Mouse (Mus musculus) intestine, embryonic 15.5 days (tissue): ENCODE measurements around the gene Ctf1. TPM values are rescaled to one million over a fixed set of nuclear protein-coding genes. Genes with fewer than 3 reads are reported as not detected.
A peak's percentile ranks its signal among the peaks of the same experiment; 100 is the strongest.

Experiments
- ATAC-seq: fragments of 200-750 bp; cut with Nextera tagmentation; 2 replicates; pipeline ENCODE4 v1.8.0; 2017; ENCODE audit warnings: moderate TSS enrichment, moderate library complexity
- H3K27ac ChIP-seq: fragments of 300-500 bp; sonication (generic); 2 replicates; pipeline ENCODE4 v1.5.1; 2015; ENCODE audit warnings: mild to moderate bottlenecking, inconsistent platforms
- H3K27me3 ChIP-seq: fragments of 300-500 bp; sonication (generic); replicated peaks from 2 replicates; pipeline ENCODE4 v1.6.1; 2015; ENCODE audit warnings: inconsistent platforms
- H3K36me3 ChIP-seq: fragments of 300-500 bp; sonication (generic); 2 replicates; pipeline ENCODE4 v1.6.1; 2015; ENCODE audit warnings: inconsistent platforms
- H3K4me1 ChIP-seq: fragments of 300-500 bp; sonication (generic); replicated peaks from 2 replicates; pipeline ENCODE4 v1.6.1; 2015; ENCODE audit warnings: inconsistent platforms
- H3K4me2 ChIP-seq: fragments of 300-500 bp; sonication (generic); replicated peaks from 2 replicates; pipeline ENCODE4 v1.6.1; 2015; ENCODE audit warnings: mild to moderate bottlenecking, inconsistent platforms
- H3K4me3 ChIP-seq: fragments of 300-500 bp; sonication (generic); replicated peaks from 2 replicates; pipeline ENCODE4 v1.5.1; 2015; ENCODE audit warnings: inconsistent platforms
- H3K9ac ChIP-seq: fragments of 300-500 bp; sonication (generic); 2 replicates; pipeline ENCODE4 v1.6.1; 2015; ENCODE audit warnings: inconsistent platforms
- H3K9me3 ChIP-seq: fragments of 300-500 bp; sonication (generic); 2 replicates; pipeline ENCODE4 v1.6.1; 2016; ENCODE audit warnings: inconsistent platforms
- WGBS: fragments of 180-500 bp; shearing (Covaris S2); methylation state at CpG from one replicate; pipeline ENCODE4 v1.1.7; 2015; 5-methylcytosine and 5-hydroxymethylcytosine counted together
- polyA plus RNA-seq: library from polyadenylated mRNA; unstranded; fragments of >200 nt; fragmentation: Nextera tagmentation; extraction: Ambion mirVana; gene quantifications from 2 replicates; pipeline ENCODE4 v1.2.1, GENCODE M21; 2015

Gene Ctf1
- polyA plus RNA-seq, 1 experiment from 2014 or later, result 9.4 TPM

GRCm38 (mm10) chr7:127703561-127704178 is 8.9 kb upstream of the Ctf1 start:
- ATAC-seq, result no peak
- H3K27me3 ChIP-seq, result no peaks in the 10 kb centered on the region
- H3K36me3 ChIP-seq, result peaks cover 17% of the 10 kb centered on the region; the same call in 1 of the 2 replicates
- no peak overlapping the region for H3K4me3 ChIP-seq
- WGBS, result 86% methylated on average over 8 of the region's 8 CpGs
- no peak overlapping the region for H3K4me2 ChIP-seq
- no peaks in the 10 kb centered on the region for H3K9me3 ChIP-seq
- H3K9ac ChIP-seq, result no peak overlapping the region
- H3K27ac ChIP-seq, result no peak overlapping the region
- H3K4me1 ChIP-seq, result peaks cover 13% of the 10 kb centered on the region

GRCm38 (mm10) chr7:127704598-127704997 is 7.9 kb upstream of the Ctf1 start:
- Histone ChIP-seq H3K4me3 (no peak overlapping the region), H3K36me3 (peaks cover 17% of the 10 kb centered on the region; the same call in 1 of the 2 replicates), H3K9ac (no peak overlapping the region), H3K9me3 (no peaks in the 10 kb centered on the region), H3K27ac (no peak overlapping the region), H3K27me3 (no peaks in the 10 kb centered on the region), H3K4me2 (no peak overlapping the region), H3K4me1 (peaks cover 16% of the 10 kb centered on the region)
- ATAC-seq, result no peak
- 80% methylated on average over 6 of the region's 6 CpGs for WGBS

GRCm38 (mm10) chr7:127705706-127706105 is 6.8 kb upstream of the Ctf1 start:
- Histone ChIP-seq H3K27me3 (no peaks in the 10 kb centered on the region), H3K36me3 (peaks cover 17% of the 10 kb centered on the region; the same call in 1 of the 2 replicates), H3K4me1 (peaks cover 16% of the 10 kb centered on the region), H3K4me3 (no peak overlapping the region), H3K9me3 (no peaks in the 10 kb centered on the region), H3K27ac (no peak overlapping the region), H3K4me2 (no peak overlapping the region), H3K9ac (no peak overlapping the region)
- no peak for ATAC-seq
- 78% methylated on average over 4 of the region's 4 CpGs for WGBS

GRCm38 (mm10) chr7:127707045-127707956 is 5.2 kb upstream of the Ctf1 start:
- H3K27ac ChIP-seq, result peak overlapping the region; percentile 98
- H3K4me1 ChIP-seq, result peaks cover 27% of the 10 kb centered on the region
- peak overlapping the region; percentile 67 for H3K4me3 ChIP-seq
- no peaks in the 10 kb centered on the region for H3K9me3 ChIP-seq
- peak overlapping the region; percentile 74 for H3K9ac ChIP-seq
- peak overlapping the region; percentile 83 for H3K4me2 ChIP-seq
- WGBS, result 23% methylated on average over 22 of the region's 22 CpGs
- ATAC-seq, result 0 out of 2 replicates have a peak, but pooled peaks have one; percentile 5
- no peaks in the 10 kb centered on the region for H3K27me3 ChIP-seq
- peaks cover 13% of the 10 kb centered on the region; the same call in 1 of the 2 replicates for H3K36me3 ChIP-seq

GRCm38 (mm10) chr7:127707957-127708206 is 4.7 kb upstream of the Ctf1 start:
- peak overlapping the region; percentile 74 for H3K9ac ChIP-seq
- ATAC-seq, result no peak
- H3K27me3 ChIP-seq, result no peaks in the 10 kb centered on the region
- 0% methylated on average over 5 of the region's 5 CpGs for WGBS
- H3K27ac ChIP-seq, result peak overlapping the region; percentile 98
- peak overlapping the region; percentile 67 for H3K4me3 ChIP-seq
- peaks cover 33% of the 10 kb centered on the region for H3K4me1 ChIP-seq
- H3K9me3 ChIP-seq, result no peaks in the 10 kb centered on the region
- H3K4me2 ChIP-seq, result peak overlapping the region; percentile 83
- peaks cover 11% of the 10 kb centered on the region; the same call in 1 of the 2 replicates for H3K36me3 ChIP-seq

- H3K4me2 ChIP-seq, result peak within 1 kb of the TSS; percentile 83
- H3K9ac ChIP-seq, result peak within 1 kb of the TSS; percentile 74
- under 1% methylated on average over 88 of the region's 90 CpGs for WGBS
- ATAC-seq, result peak; percentile 91
- no peaks in the 10 kb centered on the region for H3K27me3 ChIP-seq
- no peaks in the 10 kb centered on the region for H3K9me3 ChIP-seq
- peak within 1 kb of the TSS; percentile 98 for H3K27ac ChIP-seq
- H3K4me3 ChIP-seq, result peak within 1 kb of the TSS; percentile 67
- H3K4me1 ChIP-seq, result peaks cover 33% of the 10 kb centered on the region
- peaks cover 7% of the 10 kb centered on the region; the same call in 1 of the 2 replicates for H3K36me3 ChIP-seq
Observed at GRCm38 (mm10) chr7:127708207-127709078, 4.1 kb upstream of the Ctf1 start, which contains the start of gene Bcl7c. Gene Bcl7c, minus strand, starts transcription at chr7:127708933.

GRCm38 (mm10) chr7:127709261-127709979 is 3.1 kb upstream of the Ctf1 start:
- Histone ChIP-seq H3K36me3 (peaks cover 7% of the 10 kb centered on the region; the same call in 1 of the 2 replicates), H3K4me1 (peaks cover 33% of the 10 kb centered on the region), H3K9ac (no peak overlapping the region), H3K9me3 (no peaks in the 10 kb centered on the region), H3K4me3 (peak overlapping the region; percentile 67; the same call in 1 of the 2 replicates), H3K27me3 (no peaks in the 10 kb centered on the region), H3K4me2 (peak overlapping the region; percentile 83), H3K27ac (no peak overlapping the region)
- WGBS, result 67% methylated on average over 5 of the region's 5 CpGs
- no peak for ATAC-seq

GRCm38 (mm10) chr7:127711031-127711430 is 1.5 kb upstream of the Ctf1 start:
- Histone ChIP-seq H3K27ac (no peak overlapping the region), H3K4me2 (no peak overlapping the region), H3K36me3 (peaks cover 3% of the 10 kb centered on the region; the same call in 1 of the 2 replicates), H3K4me1 (peaks cover 33% of the 10 kb centered on the region), H3K4me3 (no peak overlapping the region), H3K27me3 (no peaks in the 10 kb centered on the region), H3K9ac (no peak overlapping the region), H3K9me3 (no peaks in the 10 kb centered on the region)
- 75% methylated on average over 3 of the region's 3 CpGs for WGBS
- no peak for ATAC-seq

- ATAC-seq, result no peak
- H3K4me2 ChIP-seq, result no peak overlapping the region
- 63% methylated on average over 3 of the region's 3 CpGs for WGBS
- H3K27ac ChIP-seq, result peak overlapping the region; percentile 91; the same call in 1 of the 2 replicates
- H3K9me3 ChIP-seq, result no peaks in the 10 kb centered on the region
- no peak overlapping the region for H3K9ac ChIP-seq
- H3K27me3 ChIP-seq, result no peaks in the 10 kb centered on the region
- H3K4me1 ChIP-seq, result peaks cover 33% of the 10 kb centered on the region
- no peaks in the 10 kb centered on the region for H3K36me3 ChIP-seq
- no peak overlapping the region for H3K4me3 ChIP-seq
Observed at GRCm38 (mm10) chr7:127711456-127711855, 1.1 kb upstream of the Ctf1 start.

- Histone ChIP-seq H3K9me3 (no peaks in the 10 kb centered on the region), H3K27me3 (no peaks in the 10 kb centered on the region), H3K4me1 (peaks cover 23% of the 10 kb centered on the region), H3K36me3 (no peaks in the 10 kb centered on the region), H3K4me2 (no peak overlapping the region), H3K4me3 (no peak overlapping the region), H3K9ac (no peak overlapping the region), H3K27ac (no peak overlapping the region)
- ATAC-seq, result no peak
- 83% methylated on average over 4 of the region's 4 CpGs for WGBS
Observed at GRCm38 (mm10) chr7:127714816-127715215, 2.3 kb downstream of the Ctf1 start.

GRCm38 (mm10) chr7:127716992-127717391 is 4.5 kb downstream of the Ctf1 start:
- H3K4me1 ChIP-seq, result peaks cover 15% of the 10 kb centered on the region
- no peaks in the 10 kb centered on the region for H3K27me3 ChIP-seq
- peak overlapping the region; percentile 48 for H3K9ac ChIP-seq
- H3K36me3 ChIP-seq, result no peaks in the 10 kb centered on the region
- no peaks in the 10 kb centered on the region for H3K9me3 ChIP-seq
- H3K4me2 ChIP-seq, result peak overlapping the region; percentile 82
- H3K4me3 ChIP-seq, result peak overlapping the region; percentile 36
- ATAC-seq, result peak; percentile 46; the same call in 1 of the 2 replicates
- no peak overlapping the region for H3K27ac ChIP-seq
- WGBS, result 3% methylated on average over 39 of the region's 41 CpGs
